Mouse (Mus musculus) heart, adult 2 months (tissue): ENCODE measurements at regions not wholly inside any gene's neighbourhood (a gene's known extent, or its start where the extent isn't known, plus 50 kb on each side); places are given as distances from the start of the nearest gene placed in this dataset.

Experiments
- DNase-seq, 2 experiments: peaks; one replicate each; pipeline ENCODE4 v3.0.0; 2021
- H3K27ac ChIP-seq: fragments of 200-600 bp; 2 replicates; pipeline ENCODE4 v1.8.1; 2022
- H3K27me3 ChIP-seq: fragments of 200-500 bp; 2 replicates; pipeline ENCODE4 v1.6.1; 2012; ENCODE audit warnings: mild to moderate bottlenecking, low read length, inconsistent platforms, mixed read lengths; ENCODE audit not compliant: control insufficient read depth, insufficient read depth
- H3K36me3 ChIP-seq: fragments of 200-500 bp; 2 replicates; pipeline ENCODE4 v1.6.1; 2012; ENCODE audit warnings: low read length, inconsistent platforms; ENCODE audit not compliant: control insufficient read depth, insufficient read depth
- H3K4me1 ChIP-seq: fragments of 200-500 bp; 2 replicates; pipeline ENCODE4 v1.6.1; 2011; ENCODE audit warnings: low read length; ENCODE audit not compliant: control insufficient read depth, insufficient read depth
- H3K4me3 ChIP-seq: fragments of 200-600 bp; 2 replicates; pipeline ENCODE4 v1.8.1; 2022
- H3K79me2 ChIP-seq: fragments of 200-500 bp; replicated peaks from 2 replicates; pipeline ENCODE4 v1.6.1; 2012; ENCODE audit warnings: mild to moderate bottlenecking, inconsistent platforms, low read length, moderate library complexity, mixed read lengths; ENCODE audit not compliant: control insufficient read depth, insufficient read depth
- H3K9ac ChIP-seq: fragments of 200-500 bp; 2 replicates; pipeline ENCODE4 v1.6.1; 2012; ENCODE audit warnings: low read depth, mild to moderate bottlenecking, control low read depth, inconsistent platforms, low read length, mixed read lengths
- CTCF ChIP-seq: fragments of 200-600 bp; IDR thresholded peaks from 2 replicates; pipeline ENCODE4 v1.8.1; 2022; ENCODE audit warnings: antibody characterized with exemption, mild to moderate bottlenecking, moderate library complexity
- EP300 ChIP-seq: fragments of 200-500 bp; IDR thresholded peaks from 2 replicates; pipeline ENCODE4 v1.6.1; 2011; ENCODE audit warnings: low read depth, low read length, control low read depth; ENCODE audit not compliant: insufficient read depth
- POLR2A ChIP-seq: fragments of 200-500 bp; IDR thresholded peaks from 2 replicates; pipeline ENCODE4 v1.6.1; 2011; ENCODE audit warnings: mild to moderate bottlenecking, low read depth, low read length, control low read depth; ENCODE audit not compliant: insufficient read depth
- WGBS: fragments of 180-500 bp; shearing (Covaris S2); methylation state at CpG from one replicate; pipeline ENCODE4 v1.1.7; 2018; 5-methylcytosine and 5-hydroxymethylcytosine counted together
- intact Hi-C: fragments of 180-260 bp; cut with DNase I; formaldehyde crosslinking; loops from one replicate; pipeline ENCODE4 v1.15.1; 2025

GRCm38 (mm10) chr3:133677892-133678291 lies 133.0 kb upstream of the Tet2 start:
- H3K27ac ChIP-seq: no peak overlapping the region
- H3K27me3 ChIP-seq: no peaks in the 10 kb centered on the region
- no peaks in the 10 kb centered on the region for H3K79me2 ChIP-seq
- 85% methylated on average over 1 of the region's 1 CpGs for WGBS
- intact Hi-C loops: no loop called here
- no peak for DNase-seq
- no peaks in the 10 kb centered on the region; the same call in 1 of the 2 replicates for H3K4me1 ChIP-seq
- no peaks in the 10 kb centered on the region for H3K36me3 ChIP-seq
- H3K9ac ChIP-seq: no peak overlapping the region
- TF ChIP-seq POLR2A: no peak
- no peak for TF ChIP-seq CTCF
- no peak for TF ChIP-seq EP300
- H3K4me3 ChIP-seq: no peak overlapping the region

DNA sequence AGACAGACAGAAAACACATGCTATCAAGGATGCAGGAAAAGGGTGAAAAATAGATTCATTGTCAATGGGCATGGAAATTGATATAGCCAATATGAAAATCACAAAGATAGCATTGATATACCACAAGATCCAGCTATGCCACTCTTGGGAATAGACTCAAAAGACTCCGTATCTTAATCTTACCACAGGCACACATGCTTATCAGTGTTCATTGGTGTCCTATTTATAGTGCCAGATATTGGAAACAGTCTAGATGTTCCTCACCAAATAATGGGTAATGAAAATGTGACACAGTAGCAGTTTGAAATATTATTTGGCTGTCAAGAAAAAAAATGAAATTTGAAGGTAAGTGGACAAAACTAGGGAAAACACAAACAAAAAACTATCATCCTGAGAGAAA lies 135.0 kb upstream of the Tet2 start:
- Histone ChIP-seq H3K4me3 (no peak overlapping the region), H3K27me3 (no peaks in the 10 kb centered on the region), H3K27ac (no peak overlapping the region), H3K79me2 (no peaks in the 10 kb centered on the region), H3K4me1 (no peaks in the 10 kb centered on the region), H3K9ac (no peak overlapping the region), H3K36me3 (no peaks in the 10 kb centered on the region)
- DNase-seq: no peak
- no peak for TF ChIP-seq EP300
- no peak for TF ChIP-seq CTCF
- TF ChIP-seq POLR2A: no peak
- WGBS: 53% methylated on average over 1 of the region's 1 CpGs
- intact Hi-C loops: no loop called here

DNA sequence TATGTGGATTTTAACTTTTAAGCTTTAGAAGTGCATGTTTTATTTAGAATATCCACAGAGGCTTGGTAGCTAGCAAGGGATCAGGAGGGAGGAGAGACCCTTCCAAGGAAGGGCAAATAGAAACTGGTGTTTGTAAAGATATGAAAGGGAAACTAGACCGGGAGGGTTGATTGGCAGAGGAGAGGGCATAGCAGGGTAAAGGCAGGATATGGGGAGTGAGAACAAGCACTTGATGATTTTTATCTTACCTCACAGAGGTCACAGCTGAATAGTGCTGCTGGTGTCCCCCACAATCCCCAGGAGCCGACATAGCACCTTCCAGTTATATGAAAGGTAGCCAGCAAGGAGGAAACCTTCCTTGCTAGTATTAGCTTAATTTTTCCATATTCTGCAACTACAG lies 135.4 kb upstream of the Tet2 start:
- intact Hi-C loops: no loop called here
- no peaks in the 10 kb centered on the region for H3K79me2 ChIP-seq
- TF ChIP-seq CTCF (no peak), EP300 (no peak), POLR2A (no peak)
- H3K27ac ChIP-seq: no peak overlapping the region
- no peak overlapping the region for H3K4me3 ChIP-seq
- H3K36me3 ChIP-seq: no peaks in the 10 kb centered on the region
- no peaks in the 10 kb centered on the region for H3K27me3 ChIP-seq
- no peak for DNase-seq
- no peak overlapping the region for H3K9ac ChIP-seq
- no peaks in the 10 kb centered on the region for H3K4me1 ChIP-seq
- 51% methylated on average over 2 of the region's 2 CpGs for WGBS

DNA sequence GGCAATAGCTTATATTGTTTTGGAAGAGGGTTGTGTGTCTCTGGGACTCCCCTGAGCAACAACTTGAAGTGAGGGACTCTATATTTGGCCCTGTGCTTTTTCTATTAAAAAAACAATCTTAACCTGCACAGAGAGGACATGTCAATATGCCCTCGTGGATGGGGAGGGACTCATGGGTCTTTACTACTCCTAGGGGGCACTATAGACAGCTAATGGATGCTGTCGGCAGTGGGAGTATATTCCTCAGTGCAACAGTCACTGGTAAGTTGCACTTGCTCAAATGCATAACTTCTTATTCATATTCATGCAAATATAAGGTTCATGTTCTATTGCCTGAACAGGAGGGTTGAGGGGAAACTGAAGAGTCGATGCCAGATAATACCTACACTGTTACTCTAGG lies 135.9 kb upstream of the Tet2 start:
- Histone ChIP-seq H3K4me3 (no peak overlapping the region), H3K9ac (no peak overlapping the region), H3K4me1 (no peaks in the 10 kb centered on the region), H3K27me3 (no peaks in the 10 kb centered on the region), H3K79me2 (no peaks in the 10 kb centered on the region), H3K36me3 (no peaks in the 10 kb centered on the region), H3K27ac (no peak overlapping the region)
- 82% methylated on average over 3 of the region's 3 CpGs for WGBS
- intact Hi-C loops: no loop called here
- no peak for DNase-seq
- TF ChIP-seq CTCF (no peak), POLR2A (no peak), EP300 (no peak)

GRCm38 (mm10) chr3:133684196-133684743 lies 139.3 kb upstream of the Tet2 start:
- H3K79me2 ChIP-seq: no peaks in the 10 kb centered on the region
- no peaks in the 10 kb centered on the region for H3K36me3 ChIP-seq
- no peak overlapping the region for H3K9ac ChIP-seq
- H3K4me3 ChIP-seq: no peak overlapping the region
- no peak overlapping the region for H3K27ac ChIP-seq
- no peaks in the 10 kb centered on the region for H3K4me1 ChIP-seq
- intact Hi-C loops: no loop called here
- TF ChIP-seq POLR2A: no peak
- no peak for TF ChIP-seq CTCF
- no peak for TF ChIP-seq EP300
- DNase-seq: no peak
- WGBS: 94% methylated on average over 5 of the region's 5 CpGs
- H3K27me3 ChIP-seq: no peaks in the 10 kb centered on the region

DNA sequence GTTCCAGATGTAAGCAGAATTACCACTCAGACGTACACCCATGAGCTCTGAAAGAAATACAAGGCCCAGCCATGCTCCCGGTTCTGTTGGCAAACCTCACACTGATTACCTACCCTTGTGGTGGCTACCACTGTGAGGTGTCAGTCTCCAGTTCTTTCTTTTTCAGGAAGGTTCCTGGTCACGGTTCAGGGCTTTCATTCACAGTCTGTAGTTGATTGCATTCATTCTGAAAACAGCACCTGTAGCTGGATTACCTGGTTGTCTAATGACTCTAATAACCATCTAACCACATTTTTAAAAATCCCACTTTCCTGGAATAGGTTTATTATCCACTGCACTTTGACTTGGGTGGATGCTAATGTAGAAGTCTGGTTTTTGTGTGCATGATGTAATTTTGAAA lies 139.8 kb upstream of the Tet2 start:
- Histone ChIP-seq H3K4me3 (no peak overlapping the region), H3K27ac (no peak overlapping the region), H3K27me3 (no peaks in the 10 kb centered on the region), H3K36me3 (no peaks in the 10 kb centered on the region), H3K79me2 (no peaks in the 10 kb centered on the region), H3K4me1 (no peaks in the 10 kb centered on the region), H3K9ac (no peak overlapping the region)
- TF ChIP-seq CTCF: no peak
- no peak for TF ChIP-seq POLR2A
- no peak for TF ChIP-seq EP300
- intact Hi-C loops: no loop called here
- no peak for DNase-seq
- WGBS: 96% methylated on average over 3 of the region's 3 CpGs
